In genomic region chr17:6757902-6758301, GRCm38 (mm10) we compare ENCODE assay signal across 22 mouse cellular contexts. TPM values are rescaled to one million over a fixed set of nuclear protein-coding genes. Genes with fewer than 3 reads are reported as not detected.
DNase-seq lines count a peak whose midpoint lies in the region; ATAC-seq and TF ChIP-seq lines count a peak whose summit lies in the region.
"Had no signal": no experiment of that assay in that cellular context is flagged by ENCODE, and none has a peak within 500 bp of the region (broad histone marks: within the 10 kb centered on the region; RNA-seq: fewer than 3 reads in every experiment).

No protein-coding gene starts in this region.

- no peak overlapping the region for H3K27ac ChIP-seq in kidney, embryonic 16.5 days (ENCODE audit: low read length)
- H3K27ac ChIP-seq in ES-E14 (ENCODE audit: insufficient read depth, low read depth, low read length, poor library complexity, severe bottlenecking), result peak overlapping the region; percentile 35
- peak overlapping the region; percentile 56 for H3K27ac ChIP-seq in intestine, embryonic 15.5 days
- H3K27ac ChIP-seq in hindbrain, embryonic 11.5 days (ENCODE audit: low read depth, low read length), result no peak overlapping the region
- H3K27ac ChIP-seq: forebrain, embryonic 13.5 days; heart, adult 2 months; heart, embryonic 15.5 days; limb, embryonic 12.5 days; liver, embryonic 13.5 days; midbrain, embryonic 13.5 days had no signal

- ATAC-seq in kidney, embryonic 16.5 days (ENCODE audit: low FRiP score, low TSS enrichment), result no peak
- ATAC-seq in intestine, embryonic 15.5 days, result no peak
- no peak for ATAC-seq in hindbrain, embryonic 11.5 days (ENCODE audit: low FRiP score)
- ATAC-seq: forebrain, embryonic 13.5 days; midbrain, embryonic 13.5 days had no signal

- no peaks in the 10 kb centered on the region for H3K9me3 ChIP-seq in kidney, embryonic 16.5 days (ENCODE audit: low read length)
- peaks cover 8% of the 10 kb centered on the region; the same call in 1 of the 2 replicates for H3K9me3 ChIP-seq in ES-E14 (ENCODE audit: control insufficient read depth, insufficient read depth, low read depth, low read length)
- no peaks in the 10 kb centered on the region for H3K9me3 ChIP-seq in intestine, embryonic 15.5 days
- no peaks in the 10 kb centered on the region for H3K9me3 ChIP-seq in hindbrain, embryonic 11.5 days (ENCODE audit: control insufficient read depth, low read length)
- H3K9me3 ChIP-seq: forebrain, embryonic 13.5 days; heart, embryonic 15.5 days; limb, embryonic 12.5 days; liver, embryonic 13.5 days; megakaryocyte, embryonic 14.5 days; midbrain, embryonic 13.5 days had no signal

- peak; percentile 36 to 62 for DNase-seq in kidney, postnatal 36 days
- no peak for DNase-seq in ES-E14 (ENCODE audit: low read depth, low spot score)
- peak; percentile 41 for DNase-seq in urinary bladder, postnatal 25 days (ENCODE audit: low spot score)
- DNase-seq in hindbrain, embryonic 11.5 days (ENCODE audit: low spot score), result no peak
- no peak for DNase-seq in T-cell, adult 2 months (ENCODE audit: low spot score)
- DNase-seq: adrenal gland, postnatal 25 days; cerebellum, adult 8-10 months; cerebellum, postnatal 36 days; embryo, embryonic 11 days; gastrocnemius, postnatal 36 days; heart, postnatal 4 days; liver, embryonic 13.5 days; lung, adult 2 months; thymus, postnatal 25 days had no signal

- in situ Hi-C loops in ES-E14 (cut with MboI; ENCODE audit: low sequenced_read_pairs in 2 of 2, unreplicated experiment in 2 of 2), result no loop called here

- peaks cover 20% of the 10 kb centered on the region for H3K36me3 ChIP-seq in kidney, embryonic 16.5 days (ENCODE audit: insufficient read depth, low read length)
- H3K36me3 ChIP-seq in ES-E14 (ENCODE audit: control insufficient read depth, insufficient read depth, low read length, poor library complexity, severe bottlenecking), result peaks cover 55% of the 10 kb centered on the region
- no peaks in the 10 kb centered on the region for H3K36me3 ChIP-seq in intestine, embryonic 15.5 days
- no peaks in the 10 kb centered on the region for H3K36me3 ChIP-seq in hindbrain, embryonic 11.5 days (ENCODE audit: control insufficient read depth, insufficient read depth, low read length)

- H3K9ac ChIP-seq in kidney, embryonic 16.5 days (replicated peaks; ENCODE audit: low read length), result no peak overlapping the region
- H3K9ac ChIP-seq in ES-E14 (ENCODE audit: insufficient read depth, low read depth, low read length, poor library complexity, severe bottlenecking), result peak overlapping the region; percentile 19; the same call in 1 of the 2 replicates
- no peak overlapping the region for H3K9ac ChIP-seq in intestine, embryonic 15.5 days
- no peak overlapping the region for H3K9ac ChIP-seq in hindbrain, embryonic 11.5 days (ENCODE audit: low read depth, low read length)
- H3K9ac ChIP-seq: forebrain, embryonic 13.5 days; heart, embryonic 15.5 days; limb, embryonic 12.5 days; liver, embryonic 13.5 days; midbrain, embryonic 13.5 days had no signal

- 89% methylated on average over 16 of the region's 16 CpGs for WGBS in kidney, embryonic 16.5 days
- 90% methylated on average over 16 of the region's 16 CpGs for WGBS in intestine, embryonic 15.5 days
- 95% methylated on average over 16 of the region's 16 CpGs for WGBS in hindbrain, embryonic 11.5 days

- no peak overlapping the region for H3K4me3 ChIP-seq in kidney, embryonic 16.5 days (ENCODE audit: low read length)
- H3K4me3 ChIP-seq in ES-E14 (ENCODE audit: insufficient read depth in 1 of 2, low read depth in 1 of 2, low read length in 2 of 2, poor library complexity in 1 of 2, severe bottlenecking in 1 of 2), result no peak overlapping the region; a peak in 2 of 4 replicates
- no peak overlapping the region for H3K4me3 ChIP-seq in intestine, embryonic 15.5 days (replicated peaks)
- no peak overlapping the region for H3K4me3 ChIP-seq in hindbrain, embryonic 11.5 days (ENCODE audit: low read depth, low read length)
- H3K4me3 ChIP-seq: forebrain, embryonic 13.5 days; heart, adult 2 months; heart, embryonic 15.5 days; limb, embryonic 12.5 days; liver, embryonic 13.5 days; megakaryocyte, embryonic 14.5 days; midbrain, embryonic 13.5 days had no signal

- peaks cover 26% of the 10 kb centered on the region for H3K4me1 ChIP-seq in kidney, embryonic 16.5 days (ENCODE audit: insufficient read depth, low read length)
- H3K4me1 ChIP-seq in ES-E14 (ENCODE audit: control insufficient read depth in 2 of 2, insufficient read depth in 2 of 2, low read length in 2 of 2, poor library complexity in 1 of 2), result peaks cover 0 to 17% of the 10 kb centered on the region in 2 experiments; a peak in 2 of 4 replicates
- peaks cover 21% of the 10 kb centered on the region for H3K4me1 ChIP-seq in intestine, embryonic 15.5 days (replicated peaks)
- H3K4me1 ChIP-seq in hindbrain, embryonic 11.5 days (replicated peaks; ENCODE audit: control insufficient read depth, insufficient read depth, low read length), result 0 out of 2 replicates have a peak, but pooled peaks cover 3% of the 10 kb centered on the region

- no peak overlapping the region for H3K4me2 ChIP-seq in kidney, embryonic 16.5 days (replicated peaks; ENCODE audit: low read depth, low read length)
- H3K4me2 ChIP-seq in intestine, embryonic 15.5 days (replicated peaks), result no peak overlapping the region
- no peak overlapping the region for H3K4me2 ChIP-seq in hindbrain, embryonic 11.5 days (replicated peaks; ENCODE audit: low read depth, low read length)
- H3K4me2 ChIP-seq: forebrain, embryonic 13.5 days; heart, embryonic 15.5 days; limb, embryonic 12.5 days; liver, embryonic 13.5 days; midbrain, embryonic 13.5 days had no signal

- H3K27me3 ChIP-seq in kidney, embryonic 16.5 days (ENCODE audit: insufficient read depth, low read length), result no peaks in the 10 kb centered on the region
- H3K27me3 ChIP-seq in intestine, embryonic 15.5 days (replicated peaks), result no peaks in the 10 kb centered on the region
- H3K27me3 ChIP-seq in hindbrain, embryonic 11.5 days (ENCODE audit: control insufficient read depth, insufficient read depth, low read length), result no peaks in the 10 kb centered on the region
- H3K27me3 ChIP-seq: forebrain, embryonic 13.5 days; heart, embryonic 15.5 days; limb, embryonic 12.5 days; liver, embryonic 13.5 days; megakaryocyte, embryonic 14.5 days had no signal

TF ChIP-seq in ES-E14, 5 proteins besides CTCF, POLR2A, EP300 and RAD21:
- TF ChIP-seq ZC3H11A (IDR thresholded peaks at IDR 0.05; ENCODE audit: borderline replicate concordance, low read depth, low read length) (no peak), ZNF384 (IDR thresholded peaks at IDR 0.05; ENCODE audit: low read depth, low read length) (no peak), HCFC1 (IDR thresholded peaks at IDR 0.05; ENCODE audit: borderline replicate concordance, insufficient read depth, low read length) (no peak), CHD2 (IDR thresholded peaks at IDR 0.05; ENCODE audit: low read depth, low read length) (no peak), MAFK (IDR thresholded peaks at IDR 0.05; ENCODE audit: insufficient read depth, low read depth, low read length) (no peak)

RNA-seq across cellular contexts. Expression of gene Ezr, which starts 24.7 kb away (rescaled TPM):
- 240 and 248 TPM in 2 replicates for polyA plus RNA-seq in kidney, embryonic 16.5 days (2015; fragmentation: Nextera tagmentation; extraction: Ambion mirVana)
- 131 and 180 TPM in 2 replicates for total RNA-seq in ES-E14 (2012; rRNA removed)
- 232 and 235 TPM in 2 replicates for polyA plus RNA-seq in intestine, embryonic 15.5 days (2015; fragmentation: Nextera tagmentation; extraction: Ambion mirVana)
- polyA plus RNA-seq in hindbrain, embryonic 11.5 days (2014; fragmentation: Nextera tagmentation; extraction: Ambion mirVana), result 73.8 and 91.1 TPM in 2 replicates

Comparison
In these comparisons a context has a peak if more than half of its experiments do, and no peak if none do; other contexts are left out.
1. DNase-seq: peak in kidney, postnatal 36 days (2 of 2) and urinary bladder, postnatal 25 days (single experiment); none in ES-E14 (single experiment), hindbrain, embryonic 11.5 days (single experiment) and T-cell, adult 2 months (single experiment).
2. H3K27ac ChIP-seq: peak in ES-E14 (single experiment) and intestine, embryonic 15.5 days (single experiment); none in kidney, embryonic 16.5 days (single experiment) and hindbrain, embryonic 11.5 days (single experiment).